Mouse (Mus musculus): ENCODE measurements around the gene Eid3. TPM values are rescaled to one million over a fixed set of nuclear protein-coding genes. Genes with fewer than 3 reads are reported as not detected.

The Eid3 gene
- polyA plus RNA-seq, 1 experiment from 2014 or later: 0.12 TPM

DNA sequence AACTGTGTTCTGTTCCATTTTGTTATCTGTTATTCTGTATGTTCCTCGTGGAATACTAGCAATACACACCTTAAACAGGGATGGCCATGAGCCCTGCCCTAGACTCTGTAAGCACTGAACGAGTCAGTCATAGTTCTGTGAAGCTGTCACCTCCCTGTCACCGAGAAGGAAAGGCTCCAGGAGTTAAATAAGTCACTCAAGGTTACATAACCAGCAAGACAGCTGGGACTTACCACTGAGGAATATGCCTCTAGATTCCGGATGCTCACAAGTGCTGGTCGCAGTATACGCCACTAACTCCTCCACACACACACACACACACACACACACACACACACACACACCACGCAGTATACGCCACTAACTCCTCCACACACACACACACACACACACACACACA lies 21.7 kb upstream of the Eid3 start:
- Histone ChIP-seq H3K9ac (no peak overlapping the region), H3K4me3 (no peak overlapping the region), H3K36me3 (no peaks in the 10 kb centered on the region), H3K27me3 (no peaks in the 10 kb centered on the region), H3K27ac (no peak overlapping the region), H3K4me2 (no peak overlapping the region), H3K4me1 (no peaks in the 10 kb centered on the region), H3K9me3 (no peaks in the 10 kb centered on the region)
- ATAC-seq (ENCODE audit: insufficient number of reproducible peaks, low FRiP score, low TSS enrichment, low read depth): no peak
- WGBS: 73% methylated on average over 8 of the region's 8 CpGs

DNA sequence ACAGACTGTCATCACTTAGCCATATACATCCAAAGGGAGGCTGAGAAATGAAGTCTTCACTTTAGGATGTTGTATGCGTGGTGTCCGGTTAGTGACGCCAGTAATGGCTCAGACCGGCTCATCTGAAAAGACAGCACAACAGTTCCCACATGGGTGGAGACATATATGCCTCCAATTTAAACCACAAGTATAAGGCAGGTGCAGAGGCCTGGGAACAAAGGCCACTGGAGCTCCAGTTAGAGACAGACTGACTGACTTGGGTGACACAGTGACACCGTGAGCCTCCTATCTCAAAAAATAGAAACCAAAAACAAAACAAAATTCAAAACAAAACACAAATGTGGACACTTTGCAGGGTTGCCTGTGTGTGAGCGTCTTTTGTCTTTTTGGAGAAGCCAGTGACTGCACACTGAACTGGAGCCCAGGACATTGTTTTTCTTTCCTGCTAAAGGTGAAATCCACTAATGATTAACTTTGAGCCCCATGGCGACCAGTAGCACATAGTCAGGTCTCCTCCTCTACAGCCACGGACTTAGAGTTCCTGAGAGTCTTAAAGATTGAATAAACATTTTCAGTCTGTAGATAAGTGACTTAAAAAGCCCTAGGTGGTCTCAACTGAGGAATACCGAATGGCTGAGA lies 18.5 kb upstream of the Eid3 start:
- Histone ChIP-seq H3K36me3 (no peaks in the 10 kb centered on the region), H3K27ac (no peak overlapping the region), H3K27me3 (no peaks in the 10 kb centered on the region), H3K9ac (no peak overlapping the region), H3K4me2 (no peak overlapping the region), H3K4me1 (peaks cover 8% of the 10 kb centered on the region), H3K9me3 (no peaks in the 10 kb centered on the region), H3K4me3 (no peak overlapping the region)
- 87% methylated on average over 9 of the region's 9 CpGs for WGBS
- ATAC-seq (ENCODE audit: insufficient number of reproducible peaks, low FRiP score, low TSS enrichment, low read depth): no peak

DNA sequence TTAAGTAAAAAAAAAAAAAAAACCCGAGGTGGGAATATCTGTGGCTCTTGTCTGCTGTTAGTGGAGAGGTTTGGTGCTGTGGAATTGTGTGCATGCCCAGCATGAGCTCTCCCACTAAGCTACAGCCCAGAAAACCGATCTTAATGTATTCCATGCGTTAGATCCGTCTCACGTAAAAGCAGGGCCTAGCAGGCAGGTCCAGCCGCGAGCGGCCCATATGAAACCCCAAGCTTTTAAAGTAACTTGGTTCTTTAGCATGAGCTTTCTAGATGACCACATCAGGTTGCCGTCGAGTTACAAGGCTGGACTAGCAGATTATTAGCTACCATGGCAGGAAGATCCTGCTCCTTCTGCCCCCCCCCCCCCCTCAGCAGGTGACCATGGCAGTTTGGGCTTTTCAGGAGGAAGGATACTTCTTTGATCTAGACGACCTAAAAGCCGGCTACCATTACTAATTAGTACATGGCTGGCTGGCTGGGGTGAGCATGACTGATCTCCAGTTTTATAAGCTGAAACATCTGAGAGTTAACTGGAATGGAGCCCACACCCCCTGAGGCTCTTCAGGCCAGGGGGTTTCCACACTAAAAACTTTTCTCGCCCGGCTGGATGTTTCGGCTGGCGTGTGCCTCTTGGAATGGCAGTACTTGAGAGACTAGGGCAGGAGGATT lies 16.6 kb upstream of the Eid3 start:
- no peaks in the 10 kb centered on the region for H3K27me3 ChIP-seq
- peaks cover 8% of the 10 kb centered on the region for H3K4me1 ChIP-seq
- 20% methylated on average over 16 of the region's 16 CpGs for WGBS
- no peak overlapping the region for H3K4me2 ChIP-seq
- no peaks in the 10 kb centered on the region for H3K36me3 ChIP-seq
- no peak overlapping the region for H3K4me3 ChIP-seq
- no peaks in the 10 kb centered on the region for H3K9me3 ChIP-seq
- H3K27ac ChIP-seq: no peak overlapping the region
- no peak overlapping the region for H3K9ac ChIP-seq
- no peak for ATAC-seq (ENCODE audit: insufficient number of reproducible peaks, low FRiP score, low TSS enrichment, low read depth)

DNA sequence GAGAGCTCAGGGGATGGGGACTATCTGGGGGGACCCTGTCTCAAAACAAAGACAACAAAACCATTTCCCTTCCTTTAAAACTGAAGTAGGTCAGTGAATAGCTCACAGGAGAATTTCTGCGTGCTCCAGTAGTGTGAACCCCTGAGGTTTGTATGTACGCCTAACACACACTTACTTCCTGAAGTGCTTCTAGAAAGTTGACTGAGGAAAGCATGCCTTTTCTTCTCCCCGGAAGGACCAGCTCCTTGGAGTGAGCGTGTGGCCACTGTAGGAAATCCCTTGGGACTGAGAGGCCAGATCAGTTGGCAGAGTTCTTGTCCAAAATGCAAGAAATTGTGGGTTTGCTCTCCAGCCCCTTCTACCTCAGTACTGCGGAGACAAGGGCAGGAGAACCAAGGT lies 16.1 kb upstream of the Eid3 start:
- Histone ChIP-seq H3K4me2 (no peak overlapping the region), H3K9ac (no peak overlapping the region), H3K9me3 (no peaks in the 10 kb centered on the region), H3K4me1 (peaks cover 8% of the 10 kb centered on the region), H3K27ac (no peak overlapping the region), H3K36me3 (no peaks in the 10 kb centered on the region), H3K27me3 (no peaks in the 10 kb centered on the region), H3K4me3 (no peak overlapping the region)
- WGBS: 67% methylated on average over 5 of the region's 5 CpGs
- no peak for ATAC-seq (ENCODE audit: insufficient number of reproducible peaks, low FRiP score, low TSS enrichment, low read depth)

DNA sequence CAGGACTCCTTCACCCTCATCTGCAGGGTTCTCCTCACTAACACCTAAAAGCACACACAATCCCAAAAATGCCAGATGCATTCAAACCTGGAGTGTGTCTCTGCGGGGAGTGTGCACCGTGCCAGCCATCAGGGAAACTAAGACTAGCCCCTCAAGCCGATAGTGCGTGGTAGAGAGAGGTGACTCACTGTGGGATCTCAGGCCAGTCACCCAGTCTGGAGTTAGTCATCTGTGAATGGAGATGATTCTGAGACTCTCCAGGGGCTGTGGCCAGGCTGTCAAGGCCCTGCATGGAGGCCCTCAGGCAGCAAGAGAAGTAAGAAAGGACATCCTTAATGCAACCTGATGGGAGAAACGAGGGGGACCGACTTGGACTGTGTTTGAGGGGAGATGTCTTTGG lies 14.7 kb upstream of the Eid3 start:
- H3K27me3 ChIP-seq: no peaks in the 10 kb centered on the region
- H3K27ac ChIP-seq: no peak overlapping the region
- H3K4me2 ChIP-seq: no peak overlapping the region
- peaks cover 8% of the 10 kb centered on the region for H3K4me1 ChIP-seq
- no peak for ATAC-seq (ENCODE audit: insufficient number of reproducible peaks, low FRiP score, low TSS enrichment, low read depth)
- H3K9me3 ChIP-seq: no peaks in the 10 kb centered on the region
- H3K9ac ChIP-seq: no peak overlapping the region
- no peak overlapping the region for H3K4me3 ChIP-seq
- H3K36me3 ChIP-seq: no peaks in the 10 kb centered on the region
- 82% methylated on average over 6 of the region's 6 CpGs for WGBS

DNA sequence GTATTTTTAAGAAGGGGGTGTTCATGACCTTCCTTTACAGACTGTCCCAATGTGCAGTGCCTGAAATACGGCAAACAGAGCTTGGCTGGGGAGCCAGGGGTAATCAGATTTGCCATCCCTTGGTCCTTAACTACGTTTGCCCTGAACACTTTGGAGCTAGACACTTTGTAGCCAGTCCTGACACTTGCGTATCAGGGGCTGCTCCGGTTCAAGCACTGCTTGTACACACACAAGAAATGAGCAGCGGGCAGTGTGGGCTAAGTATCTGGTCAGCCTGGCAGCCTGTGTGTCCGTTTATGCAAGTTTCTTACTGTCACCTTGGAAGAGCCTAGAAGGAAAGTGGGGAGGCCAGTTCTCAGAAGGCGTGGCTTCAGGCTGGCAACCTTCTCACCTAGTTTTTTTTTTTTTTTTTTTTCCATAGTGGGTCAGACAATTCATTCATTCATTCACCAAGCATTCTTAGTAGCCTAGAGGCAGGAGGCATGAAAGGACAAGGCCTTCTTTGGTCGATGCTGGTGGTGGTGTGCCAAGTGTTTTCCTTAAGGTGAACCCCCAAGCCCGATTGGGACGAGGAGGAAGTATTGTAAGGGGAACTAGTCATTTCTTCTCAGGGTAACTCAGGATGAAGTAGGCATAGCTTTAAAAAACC lies 8.3 kb upstream of the Eid3 start:
- H3K4me3 ChIP-seq: peak overlapping the region; percentile 80
- no peaks in the 10 kb centered on the region for H3K9me3 ChIP-seq
- ATAC-seq (ENCODE audit: insufficient number of reproducible peaks, low FRiP score, low TSS enrichment, low read depth): no peak
- H3K36me3 ChIP-seq: no peaks in the 10 kb centered on the region
- no peaks in the 10 kb centered on the region for H3K27me3 ChIP-seq
- peak overlapping the region; percentile 58 for H3K4me2 ChIP-seq
- peaks cover 27% of the 10 kb centered on the region for H3K4me1 ChIP-seq
- 55% methylated on average over 10 of the region's 10 CpGs for WGBS
- H3K9ac ChIP-seq: no peak overlapping the region
- H3K27ac ChIP-seq: peak overlapping the region; percentile 90; the same call in 1 of the 2 replicates

DNA sequence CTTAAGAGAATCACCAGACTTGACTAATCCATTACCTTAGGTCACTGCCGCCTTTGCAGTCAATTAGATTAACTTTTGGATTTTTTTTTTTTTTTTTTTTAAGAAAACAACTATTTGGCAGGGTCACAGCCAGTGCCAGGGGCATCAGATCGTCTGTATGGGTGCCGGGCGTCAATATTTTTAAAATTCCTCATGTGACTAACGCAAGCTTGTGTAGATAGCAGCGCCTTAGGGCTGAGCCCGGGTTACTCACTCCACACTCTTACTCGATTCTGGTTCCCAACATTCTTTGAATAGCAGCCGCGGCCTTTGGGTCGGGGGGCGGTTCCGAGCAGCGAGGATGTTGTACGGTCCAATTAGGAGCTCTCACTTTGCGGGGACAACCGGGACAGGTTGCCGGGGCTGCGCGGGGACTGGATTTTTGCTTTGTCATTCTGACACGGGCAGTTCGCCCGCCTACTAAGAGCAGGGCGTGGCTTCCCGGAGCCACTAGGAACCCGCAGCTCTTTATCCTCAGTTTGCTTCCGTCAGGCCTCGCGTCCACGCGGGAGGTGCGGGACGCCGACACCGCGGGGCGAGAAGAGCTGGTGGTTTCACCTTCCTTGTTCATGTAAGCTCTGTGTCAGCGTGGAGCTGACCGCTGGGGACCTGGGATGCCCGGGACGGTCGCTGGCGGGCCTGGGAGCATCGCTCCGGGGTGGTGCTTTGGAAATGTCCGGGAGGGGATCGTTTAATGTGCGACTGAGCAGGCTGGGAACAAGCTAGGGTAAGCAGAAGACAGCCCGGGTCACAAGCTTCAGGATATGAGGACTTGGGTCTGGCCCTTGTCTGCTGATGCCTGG lies 7.5 kb upstream of the Eid3 start:
- Histone ChIP-seq H3K27ac (peak overlapping the region; percentile 90), H3K9ac (peak overlapping the region; percentile 41), H3K4me2 (peak overlapping the region; percentile 58), H3K27me3 (no peaks in the 10 kb centered on the region), H3K9me3 (no peaks in the 10 kb centered on the region), H3K4me3 (peak overlapping the region; percentile 80), H3K36me3 (peaks cover 7% of the 10 kb centered on the region; the same call in 1 of the 2 replicates), H3K4me1 (peaks cover 35% of the 10 kb centered on the region)
- peak; percentile 79 for ATAC-seq (ENCODE audit: insufficient number of reproducible peaks, low FRiP score, low TSS enrichment, low read depth)
- WGBS: under 1% methylated on average over 49 of the region's 49 CpGs

DNA sequence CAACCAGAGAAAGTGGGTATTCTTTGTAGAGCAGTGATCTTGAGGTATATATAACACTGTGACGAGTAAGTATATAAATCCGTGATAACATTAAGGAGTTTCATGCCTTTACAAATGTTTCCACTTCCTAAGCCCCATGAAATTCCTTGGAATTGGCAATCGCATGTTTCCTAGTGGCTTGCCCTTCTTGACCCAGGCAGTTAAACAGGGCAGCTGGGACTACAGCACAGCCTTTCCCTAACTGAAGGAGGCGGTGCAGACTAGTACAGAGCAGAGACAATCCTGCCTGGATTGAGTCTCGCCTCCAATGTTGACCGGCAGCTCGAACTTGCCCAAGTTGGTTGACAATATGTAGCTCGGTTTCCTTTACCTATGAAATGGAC lies 6.9 kb upstream of the Eid3 start:
- H3K9ac ChIP-seq: peak overlapping the region; percentile 41
- H3K4me3 ChIP-seq: peak overlapping the region; percentile 80
- H3K4me1 ChIP-seq: peaks cover 37% of the 10 kb centered on the region
- no peaks in the 10 kb centered on the region for H3K27me3 ChIP-seq
- under 1% methylated on average over 8 of the region's 8 CpGs for WGBS
- peak overlapping the region; percentile 58 for H3K4me2 ChIP-seq
- H3K36me3 ChIP-seq: peaks cover 13% of the 10 kb centered on the region
- H3K9me3 ChIP-seq: no peaks in the 10 kb centered on the region
- peak overlapping the region; percentile 90 for H3K27ac ChIP-seq
- ATAC-seq (ENCODE audit: insufficient number of reproducible peaks, low FRiP score, low TSS enrichment, low read depth): no peak

DNA sequence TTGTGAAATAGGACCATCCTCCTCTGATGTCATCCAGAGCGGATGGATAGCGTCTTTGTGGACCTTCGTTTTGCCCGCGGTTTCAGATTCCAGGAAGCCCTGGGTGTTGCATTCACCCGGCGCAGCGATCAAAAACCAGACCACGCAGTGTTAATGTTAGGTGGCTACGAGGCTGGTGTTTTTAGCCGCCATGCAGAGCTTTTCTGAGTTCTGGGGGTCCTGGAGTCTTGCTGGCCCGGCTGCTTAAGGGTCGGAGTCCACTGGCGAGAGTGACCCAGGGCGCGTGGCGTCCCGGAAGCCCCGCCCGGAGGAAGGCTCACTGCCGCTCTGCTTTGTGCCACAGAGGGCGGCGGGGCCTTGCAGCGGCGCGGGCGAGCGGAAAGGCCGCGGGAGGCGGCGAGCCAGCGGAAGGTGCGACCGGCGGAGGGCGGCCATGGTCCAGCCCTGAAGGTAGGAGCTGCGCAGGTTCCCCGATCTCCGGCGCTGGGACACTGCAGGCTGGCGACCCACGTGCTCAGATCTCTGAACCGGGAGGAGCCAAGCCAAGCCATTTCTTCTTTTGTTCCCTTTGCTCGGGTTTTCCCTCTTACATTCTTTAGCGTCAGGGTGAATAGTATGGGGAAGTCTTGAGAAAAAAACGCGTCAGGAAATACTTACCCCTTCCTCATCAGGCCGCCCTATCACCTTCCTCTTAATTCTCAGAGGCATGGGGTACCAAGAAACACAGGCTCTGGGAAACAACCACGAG lies 6.1 kb upstream of the Eid3 start:
- H3K27me3 ChIP-seq: no peaks in the 10 kb centered on the region
- under 1% methylated on average over 50 of the region's 50 CpGs for WGBS
- H3K4me3 ChIP-seq: peak overlapping the region; percentile 80
- no peak; the same call in 1 of the 2 replicates for ATAC-seq (ENCODE audit: insufficient number of reproducible peaks, low FRiP score, low TSS enrichment, low read depth)
- H3K4me2 ChIP-seq: peak overlapping the region; percentile 58
- H3K27ac ChIP-seq: peak overlapping the region; percentile 90
- H3K9ac ChIP-seq: peak overlapping the region; percentile 81
- H3K9me3 ChIP-seq: no peaks in the 10 kb centered on the region
- peaks cover 15% of the 10 kb centered on the region for H3K36me3 ChIP-seq
- H3K4me1 ChIP-seq: peaks cover 37% of the 10 kb centered on the region

DNA sequence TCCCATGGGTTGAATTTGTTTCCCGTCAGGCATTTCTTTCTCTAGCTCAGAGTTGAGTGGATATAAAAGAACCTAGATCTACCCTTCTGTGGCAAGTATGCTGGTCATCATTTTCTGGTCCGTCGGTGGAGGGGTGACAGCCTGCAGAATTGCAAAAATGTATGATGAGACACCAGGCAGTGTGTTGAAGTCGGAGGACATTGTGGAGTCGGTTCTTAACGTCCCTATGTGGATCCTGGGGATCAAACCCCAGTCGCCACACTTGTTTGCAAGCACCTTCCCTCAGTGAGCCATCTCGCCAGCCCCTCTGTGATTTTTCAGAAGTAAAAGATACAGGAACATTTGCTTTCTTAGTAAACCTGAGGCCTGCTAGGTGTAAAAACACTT lies 5.5 kb upstream of the Eid3 start:
- peaks cover 15% of the 10 kb centered on the region for H3K36me3 ChIP-seq
- 7% methylated on average over 8 of the region's 8 CpGs for WGBS
- no peaks in the 10 kb centered on the region for H3K27me3 ChIP-seq
- no peak for ATAC-seq (ENCODE audit: insufficient number of reproducible peaks, low FRiP score, low TSS enrichment, low read depth)
- H3K4me1 ChIP-seq: peaks cover 37% of the 10 kb centered on the region
- no peaks in the 10 kb centered on the region for H3K9me3 ChIP-seq
- peak overlapping the region; percentile 58 for H3K4me2 ChIP-seq
- peak overlapping the region; percentile 81 for H3K9ac ChIP-seq
- peak overlapping the region; percentile 90 for H3K27ac ChIP-seq
- peak overlapping the region; percentile 80 for H3K4me3 ChIP-seq

DNA sequence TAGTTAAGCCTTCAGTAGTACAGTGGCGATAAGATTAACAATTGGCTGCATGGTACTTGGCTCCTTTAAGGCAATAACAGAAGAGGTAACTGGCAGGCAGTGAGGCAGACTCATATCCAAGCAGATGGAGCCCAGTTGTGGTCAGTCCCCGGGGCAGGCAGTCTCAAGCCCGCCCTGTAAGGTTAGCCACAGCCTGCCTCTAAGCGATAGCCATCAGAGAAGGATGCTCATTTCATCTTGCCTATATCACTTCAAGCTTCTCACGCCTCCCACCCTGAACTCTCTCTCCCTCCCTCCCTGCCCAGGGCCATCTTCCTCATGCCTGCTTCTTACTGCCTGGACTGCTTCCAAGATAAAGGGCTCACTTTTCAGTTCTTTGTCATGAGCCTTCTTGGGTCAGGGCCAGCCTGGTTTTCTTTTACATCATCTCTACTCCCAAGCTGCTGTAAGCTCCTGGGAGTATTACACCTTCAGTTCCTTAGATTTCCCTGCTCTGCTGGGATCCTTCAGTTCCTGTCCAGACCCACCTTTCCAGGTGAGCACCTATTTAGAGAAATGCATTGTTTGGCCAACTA lies 3.2 kb upstream of the Eid3 start:
- H3K27me3 ChIP-seq: no peaks in the 10 kb centered on the region
- H3K36me3 ChIP-seq: peaks cover 29% of the 10 kb centered on the region
- H3K4me3 ChIP-seq: no peak overlapping the region
- no peak overlapping the region for H3K4me2 ChIP-seq
- H3K9me3 ChIP-seq: no peaks in the 10 kb centered on the region
- ATAC-seq (ENCODE audit: insufficient number of reproducible peaks, low FRiP score, low TSS enrichment, low read depth): no peak
- peak overlapping the region; percentile 21; the same call in 1 of the 2 replicates for H3K9ac ChIP-seq
- WGBS: 59% methylated on average over 5 of the region's 5 CpGs
- H3K27ac ChIP-seq: 0 out of 2 replicates have a peak overlapping the region, but pooled peaks have one; percentile 5
- peaks cover 35% of the 10 kb centered on the region for H3K4me1 ChIP-seq
